Mouse (Mus musculus) olfactory bulb, adult 2 months (tissue): ENCODE measurements around the gene Dazap1.

ENCODE experiments used
- CTCF ChIP-seq: fragments of 200-500 bp; IDR thresholded peaks from 2 replicates; pipeline ENCODE4 v1.5.1; 2012; ENCODE audit warnings: low read depth, mild to moderate bottlenecking, low read length, moderate library complexity; ENCODE audit not compliant: insufficient read depth
- POLR2A ChIP-seq: fragments of 200-500 bp; IDR thresholded peaks from 2 replicates; pipeline ENCODE4 v1.6.1; 2012; ENCODE audit warnings: mild to moderate bottlenecking, low read depth, low read length, moderate library complexity; ENCODE audit not compliant: insufficient read depth

DNA sequence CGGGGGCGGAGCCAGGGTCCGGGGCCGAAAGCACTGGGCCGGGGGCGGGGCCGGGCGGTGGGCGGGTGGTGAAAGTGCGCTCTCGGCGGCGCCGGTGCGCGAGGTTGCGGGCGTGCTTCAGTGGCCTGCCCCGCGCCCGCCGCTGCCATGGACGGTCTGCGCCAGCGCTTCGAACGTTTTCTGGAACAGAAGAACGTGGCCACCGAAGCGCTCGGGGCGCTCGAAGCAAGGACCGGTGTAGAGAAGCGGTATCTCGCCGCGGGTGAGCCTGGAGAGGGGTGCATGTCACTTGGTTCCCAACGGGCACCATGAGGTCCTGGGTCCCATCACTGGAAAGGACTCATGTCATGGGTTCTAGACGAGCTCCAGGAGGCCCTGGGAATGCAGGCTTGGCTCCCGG lies 68.8 kb downstream of the Dazap1 start:
- TF ChIP-seq CTCF (no peak), POLR2A (no peak)
